Mouse (Mus musculus) kidney, postnatal 0 days (tissue): ENCODE measurements around the gene B4galnt1. TPM values are rescaled to one million over a fixed set of nuclear protein-coding genes. Genes with fewer than 3 reads are reported as not detected.

ENCODE experiments used
- ATAC-seq: fragments of 200-750 bp; cut with Nextera tagmentation; replicated peaks from 2 replicates; pipeline ENCODE4 v1.8.0; 2017; ENCODE audit warnings: low read depth, moderate number of reproducible peaks, moderate TSS enrichment, moderate library complexity; ENCODE audit not compliant: low FRiP score
- DNase-seq: peaks from one replicate; pipeline ENCODE4 v3.0.0-alpha.2; 2016; ENCODE audit warnings: low spot score
- H3K27ac ChIP-seq: fragments of 300-500 bp; sonication (generic); 2 replicates; pipeline ENCODE4 v1.5.1; 2014; ENCODE audit warnings: mild to moderate bottlenecking
- H3K27me3 ChIP-seq: fragments of 300-500 bp; sonication (generic); 2 replicates; pipeline ENCODE4 v1.6.1; 2014; ENCODE audit warnings: low read length, mixed read lengths; ENCODE audit not compliant: insufficient read depth
- H3K36me3 ChIP-seq: fragments of 300-500 bp; sonication (generic); 2 replicates; pipeline ENCODE4 v1.6.1; 2014; ENCODE audit warnings: low read length, mixed read lengths; ENCODE audit not compliant: insufficient read depth
- H3K4me1 ChIP-seq: fragments of 300-500 bp; sonication (generic); replicated peaks from 2 replicates; pipeline ENCODE4 v1.6.1; 2014; ENCODE audit warnings: antibody characterized with exemption, low read length, mixed read lengths; ENCODE audit not compliant: insufficient read depth
- H3K4me2 ChIP-seq: fragments of 300-500 bp; sonication (generic); 2 replicates; pipeline ENCODE4 v1.6.1; 2014; ENCODE audit warnings: mild to moderate bottlenecking, low read length, moderate library complexity, mixed read lengths
- H3K4me3 ChIP-seq: fragments of 300-500 bp; sonication (generic); replicated peaks from 2 replicates; pipeline ENCODE4 v1.5.1; 2014; ENCODE audit warnings: low read depth, low read length
- H3K9ac ChIP-seq: fragments of 300-500 bp; sonication (generic); 2 replicates; pipeline ENCODE4 v1.6.1; 2014; ENCODE audit warnings: low read depth, low read length
- H3K9me3 ChIP-seq: fragments of 300-500 bp; sonication (generic); replicated peaks from 2 replicates; pipeline ENCODE4 v1.6.1; 2016; ENCODE audit warnings: low read length, inconsistent platforms, mixed read lengths
- CTCF ChIP-seq: IDR thresholded peaks from 2 replicates; pipeline ENCODE4 v1.5.1; 2016; ENCODE audit warnings: antibody characterized with exemption, low read depth, mild to moderate bottlenecking, moderate library complexity
- WGBS: fragments of 180-500 bp; shearing (Covaris S2); extraction: QIAGEN DNeasy Blood & Tissue Kit; methylation state at CpG from one replicate; pipeline ENCODE4 v1.1.7; 2014; 5-methylcytosine and 5-hydroxymethylcytosine counted together
- polyA plus RNA-seq: library from polyadenylated mRNA; unstranded; fragments of >200 nt; fragmentation: Nextera tagmentation; extraction: Ambion mirVana; gene quantifications from 2 replicates; pipeline ENCODE4 v1.2.1, GENCODE M21; 2015

The B4galnt1 gene
- polyA plus RNA-seq, result 15.0 and 16.4 TPM in 2 replicates

DNA sequence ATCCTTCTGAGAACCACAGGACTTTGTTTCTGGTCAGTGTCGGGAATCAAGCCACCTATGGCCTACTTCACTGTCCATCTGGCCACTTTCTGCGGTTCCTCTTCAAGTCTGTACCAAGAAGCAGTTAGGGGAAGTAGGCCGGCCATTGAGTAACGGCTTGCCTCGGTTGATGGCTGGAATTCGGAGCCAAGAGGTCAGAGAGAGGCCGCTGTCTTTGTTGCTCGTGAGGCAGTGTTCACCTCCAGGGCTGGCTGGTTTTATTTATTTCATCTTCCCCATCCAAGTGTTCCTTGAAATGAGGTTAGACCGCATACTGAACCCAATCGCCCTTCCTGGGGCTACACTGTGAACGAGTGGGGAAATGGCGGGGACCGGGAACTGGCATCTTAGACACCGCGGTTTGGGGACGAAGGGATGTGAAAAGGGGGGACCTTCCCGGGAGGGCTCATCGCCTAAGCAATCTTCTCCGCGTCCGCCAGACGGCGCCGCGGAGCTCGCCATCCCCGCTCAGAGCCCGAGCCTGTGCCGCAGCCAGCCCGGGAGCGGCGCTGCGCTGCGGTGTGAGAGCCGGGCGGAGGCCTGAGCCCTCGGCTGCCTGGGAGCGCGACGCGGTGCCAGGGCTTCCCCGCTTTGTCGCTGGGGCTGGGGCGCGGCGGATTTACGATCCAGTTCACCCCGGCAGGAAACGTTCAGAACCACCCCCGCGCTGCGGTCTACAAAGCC lies at the start of gene B4galnt1:
Gene B4galnt1, plus strand, starts transcription at position 595 of the 723 bp plus-strand sequence.
- DNase-seq (peak; percentile 89), ATAC-seq (peak; percentile 87)
- H3K4me3 ChIP-seq, result peak within 1 kb of the TSS; percentile 57
- TF ChIP-seq CTCF, result peak; percentile 82
- peaks cover 6% of the 10 kb centered on the region; the same call in 1 of the 2 replicates for H3K4me1 ChIP-seq
- no peaks in the 10 kb centered on the region for H3K36me3 ChIP-seq
- H3K27me3 ChIP-seq, result no peaks in the 10 kb centered on the region
- peak within 1 kb of the TSS; percentile 52; the same call in 1 of the 2 replicates for H3K27ac ChIP-seq
- peak within 1 kb of the TSS; percentile 65 for H3K9ac ChIP-seq
- H3K9me3 ChIP-seq, result no peaks in the 10 kb centered on the region
- WGBS, result 2% methylated on average over 52 of the region's 52 CpGs
- H3K4me2 ChIP-seq, result peak within 1 kb of the TSS; percentile 93

DNA sequence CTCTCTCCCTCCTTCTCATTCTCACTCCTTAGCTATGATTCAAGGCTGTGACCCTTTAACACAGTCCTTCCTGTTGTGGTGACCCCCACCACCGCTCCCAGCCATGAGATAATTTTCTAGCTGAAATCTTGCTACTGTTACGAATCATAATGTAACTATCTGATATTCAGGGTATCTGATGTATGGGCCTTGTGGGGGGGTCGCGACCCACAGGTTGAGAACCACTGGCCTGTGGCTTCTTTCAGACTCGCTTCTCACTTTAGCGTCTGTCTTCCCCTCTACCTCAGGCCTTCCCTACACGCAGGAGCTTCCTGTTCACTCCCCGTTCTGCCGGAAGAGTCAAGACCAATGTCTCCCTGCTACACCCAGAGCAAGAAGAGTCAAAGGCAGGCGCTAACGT lies 46.6 kb upstream of the B4galnt1 start:
- no peaks in the 10 kb centered on the region for H3K9me3 ChIP-seq
- no peak for ATAC-seq
- H3K9ac ChIP-seq, result no peak overlapping the region
- no peak overlapping the region for H3K27ac ChIP-seq
- no peak for TF ChIP-seq CTCF
- H3K4me1 ChIP-seq, result peaks cover 5% of the 10 kb centered on the region; the same call in 1 of the 2 replicates
- peaks cover 23% of the 10 kb centered on the region; the same call in 1 of the 2 replicates for H3K36me3 ChIP-seq
- no peaks in the 10 kb centered on the region for H3K27me3 ChIP-seq
- H3K4me3 ChIP-seq, result no peak overlapping the region
- WGBS, result 91% methylated on average over 11 of the region's 11 CpGs
- H3K4me2 ChIP-seq, result no peak overlapping the region
- no peak for DNase-seq

DNA sequence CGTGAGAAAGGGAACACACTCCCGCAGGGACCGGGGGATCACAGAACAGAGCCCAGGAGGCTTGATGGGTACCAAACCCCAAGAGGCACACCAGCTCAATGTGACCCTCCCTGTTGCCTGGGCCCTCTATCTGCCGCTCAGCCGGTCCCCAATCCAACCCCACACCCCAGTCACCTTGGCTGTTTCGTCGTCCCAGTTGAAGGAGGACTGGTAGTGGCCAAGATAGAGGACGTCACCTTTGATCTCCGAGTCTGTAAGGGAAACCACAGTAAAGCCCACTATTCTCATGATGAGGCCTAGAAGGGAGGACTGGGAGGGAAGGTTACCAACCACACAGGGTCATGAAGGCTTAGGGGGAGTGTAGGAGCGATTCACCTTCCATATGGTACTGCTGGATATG lies 45.8 kb upstream of the B4galnt1 start:
- peaks cover 5% of the 10 kb centered on the region; the same call in 1 of the 2 replicates for H3K4me1 ChIP-seq
- H3K36me3 ChIP-seq, result peaks cover 23% of the 10 kb centered on the region; the same call in 1 of the 2 replicates
- no peak for ATAC-seq
- H3K4me2 ChIP-seq, result no peak overlapping the region
- DNase-seq, result no peak
- H3K9ac ChIP-seq, result no peak overlapping the region
- H3K27me3 ChIP-seq, result no peaks in the 10 kb centered on the region
- WGBS, result 81% methylated on average over 10 of the region's 10 CpGs
- H3K4me3 ChIP-seq, result no peak overlapping the region
- H3K27ac ChIP-seq, result no peak overlapping the region
- TF ChIP-seq CTCF, result no peak
- no peaks in the 10 kb centered on the region for H3K9me3 ChIP-seq

DNA sequence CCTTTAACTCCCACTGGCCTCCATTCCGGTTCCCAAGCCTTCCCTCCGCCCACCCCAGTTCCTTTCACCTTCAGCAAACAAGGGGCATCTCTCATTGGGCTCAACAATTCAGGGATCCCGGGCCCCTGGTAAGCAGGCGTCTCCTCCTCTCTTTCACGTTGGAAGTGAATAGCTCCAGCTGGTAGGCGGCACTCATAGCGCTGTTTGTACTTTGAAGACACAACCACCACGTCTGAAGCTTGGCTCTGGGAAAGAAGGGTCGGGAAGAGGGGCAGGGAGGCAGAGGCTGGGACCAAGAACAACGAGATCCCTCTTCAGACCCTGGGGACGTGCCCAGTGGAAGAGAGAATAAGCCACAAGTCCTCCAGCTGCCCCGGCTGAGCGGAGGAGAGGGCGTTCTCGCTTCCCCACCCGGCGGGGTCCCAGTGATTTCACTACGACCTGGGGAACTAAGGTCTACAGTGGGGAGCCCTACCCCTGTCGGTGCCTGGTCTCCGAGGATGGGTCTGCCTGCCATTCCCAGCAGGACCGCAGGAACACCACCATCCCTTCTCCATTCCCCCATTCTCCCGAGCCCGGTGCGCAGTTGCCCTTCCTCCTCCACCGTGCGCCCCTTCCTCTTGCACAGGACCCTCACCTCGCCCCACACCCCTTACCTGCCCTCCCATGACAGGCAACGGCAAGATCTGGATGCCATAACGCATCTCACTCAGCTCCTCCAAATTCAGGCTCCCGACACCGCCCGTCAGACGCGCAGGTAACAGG lies 44.5 kb upstream of the B4galnt1 start:
- Histone ChIP-seq H3K36me3 (peaks cover 23% of the 10 kb centered on the region; the same call in 1 of the 2 replicates), H3K27me3 (no peaks in the 10 kb centered on the region), H3K4me3 (peak overlapping the region; percentile 96), H3K4me2 (peak overlapping the region; percentile 99), H3K9me3 (no peaks in the 10 kb centered on the region), H3K4me1 (peaks cover 5% of the 10 kb centered on the region; the same call in 1 of the 2 replicates), H3K9ac (peak overlapping the region; percentile 79), H3K27ac (no peak overlapping the region)
- 1% methylated on average over 34 of the region's 34 CpGs for WGBS
- peak; percentile 38; the same call in 1 of the 2 replicates for ATAC-seq
- TF ChIP-seq CTCF, result no peak
- DNase-seq, result no peak

DNA sequence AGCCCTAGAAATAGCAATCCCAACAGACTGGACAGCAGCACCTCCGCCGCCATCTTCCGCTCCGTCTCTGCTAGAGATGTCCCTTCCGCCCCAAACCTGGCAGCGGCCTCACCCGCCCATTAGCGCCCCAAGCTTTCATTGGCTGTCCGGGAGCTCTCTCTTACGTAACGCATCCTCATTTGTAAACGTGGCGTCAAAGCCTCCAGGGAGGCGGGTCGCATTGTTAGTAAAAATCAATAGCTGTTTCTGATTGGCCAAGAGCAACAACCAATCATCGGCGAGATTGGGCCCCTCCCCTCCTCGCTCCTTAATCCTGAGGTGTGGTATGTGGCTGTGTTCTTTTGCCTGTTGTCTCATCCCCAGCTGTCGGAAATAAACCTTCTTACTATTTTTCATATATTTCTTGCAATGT lies 44.0 kb upstream of the B4galnt1 start, which contains the start of gene Os9:
Gene Os9, minus strand, starts transcription at position 66 of the 412 bp plus-strand sequence.
- no peak; the same call in 1 of the 2 replicates for TF ChIP-seq CTCF
- H3K9me3 ChIP-seq, result no peaks in the 10 kb centered on the region
- no peak within 1 kb of the TSS for H3K27ac ChIP-seq
- peaks cover 5% of the 10 kb centered on the region; the same call in 1 of the 2 replicates for H3K4me1 ChIP-seq
- WGBS, result 0% methylated on average over 19 of the region's 19 CpGs
- H3K9ac ChIP-seq, result peak within 1 kb of the TSS; percentile 79
- ATAC-seq, result peak; percentile 95
- DNase-seq, result peak; percentile 99
- H3K4me2 ChIP-seq, result peak within 1 kb of the TSS; percentile 99
- peak within 1 kb of the TSS; percentile 96 for H3K4me3 ChIP-seq
- no peaks in the 10 kb centered on the region for H3K27me3 ChIP-seq
- H3K36me3 ChIP-seq, result peaks cover 20% of the 10 kb centered on the region; the same call in 1 of the 2 replicates

DNA sequence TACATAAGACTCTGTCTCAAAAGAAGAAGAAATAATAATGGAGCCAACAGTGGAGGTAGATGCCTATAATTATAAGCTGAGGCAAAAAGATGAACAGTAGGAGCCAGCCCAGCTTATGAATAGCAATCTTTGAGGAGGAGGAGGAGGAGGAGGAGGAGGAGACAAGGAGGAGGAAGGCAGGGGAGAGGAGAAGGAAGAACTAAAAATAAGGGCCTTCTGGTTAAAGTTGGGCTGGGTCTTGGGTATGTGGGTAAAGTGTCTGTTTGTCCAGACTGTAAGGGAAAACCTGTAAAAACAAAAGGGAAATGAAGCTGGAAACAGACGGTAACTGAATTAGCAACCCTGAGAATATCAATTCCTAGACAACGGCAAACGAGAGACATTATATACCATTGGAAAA lies 43.0 kb upstream of the B4galnt1 start:
- Histone ChIP-seq H3K36me3 (peaks cover 15% of the 10 kb centered on the region; the same call in 1 of the 2 replicates), H3K9me3 (no peaks in the 10 kb centered on the region), H3K27ac (no peak overlapping the region), H3K4me2 (no peak overlapping the region), H3K4me3 (no peak overlapping the region), H3K4me1 (peaks cover 5% of the 10 kb centered on the region; the same call in 1 of the 2 replicates), H3K27me3 (no peaks in the 10 kb centered on the region), H3K9ac (no peak overlapping the region)
- TF ChIP-seq CTCF, result no peak
- ATAC-seq (no peak), DNase-seq (no peak)
- 70% methylated on average over 3 of the region's 3 CpGs for WGBS
